Mouse (Mus musculus) frontal cortex, adult 2 months (tissue): ENCODE data around the gene Tmem72. TPM values are rescaled to one million over a fixed set of nuclear protein-coding genes. Genes with fewer than 3 reads are reported as not detected.

ENCODE experiments used
- DNase-seq, 2 experiments: peaks; one replicate each; pipeline ENCODE4 v3.0.0; 2022; ENCODE audit warnings: low spot score in 1 of 2; ENCODE audit errors: extremely low spot score in 1 of 2
- polyA plus RNA-seq: library from polyadenylated mRNA; depleted of rRNA; stranded (reverse); fragments of >200 nt; gene quantifications from 2 replicates; pipeline ENCODE4 v1.2.3, GENCODE M21; 2012; rRNA removed

Gene Tmem72
- 0.11 and 0.14 TPM in 2 replicates for polyA plus RNA-seq

- DNase-seq = no peak
These were observed at the start of gene Tmem72 for GRCm38 (mm10) chr6:116716666-116717065. Gene Tmem72 (minus strand): TSS chr6:116716913.

GRCm38 (mm10) chr6:116764524-116764923, 47.8 kb upstream of the Tmem72 start:
- DNase-seq = no peak

- no peak for DNase-seq
These were observed 45.6 kb upstream of the Tmem72 start for GRCm38 (mm10) chr6:116762333-116762732.

- no peak for DNase-seq
These were observed 43.5 kb upstream of the Tmem72 start for GRCm38 (mm10) chr6:116760181-116760580.

GRCm38 (mm10) chr6:116756364-116756763, 39.7 kb upstream of the Tmem72 start:
- DNase-seq = no peak

- DNase-seq = no peak
These were observed 21.3 kb upstream of the Tmem72 start for GRCm38 (mm10) chr6:116738046-116738445.

- no peak for DNase-seq
These were observed 18.6 kb upstream of the Tmem72 start for GRCm38 (mm10) chr6:116735361-116735760.

GRCm38 (mm10) chr6:116733577-116733976, 16.9 kb upstream of the Tmem72 start:
- DNase-seq = no peak

- no peak for DNase-seq
These were observed 7.9 kb upstream of the Tmem72 start for GRCm38 (mm10) chr6:116724489-116725160.

- DNase-seq = no peak
These were observed 2.2 kb upstream of the Tmem72 start for GRCm38 (mm10) chr6:116718920-116719319.

- DNase-seq = no peak
These were observed 1.6 kb upstream of the Tmem72 start for GRCm38 (mm10) chr6:116718361-116718760.

GRCm38 (mm10) chr6:116717851-116718250, 1.1 kb upstream of the Tmem72 start:
- no peak for DNase-seq

- DNase-seq = no peak
These were observed 1.5 kb downstream of the Tmem72 start for GRCm38 (mm10) chr6:116715166-116715565.

GRCm38 (mm10) chr6:116714576-116714975, 2.1 kb downstream of the Tmem72 start:
- peak in 1 of 2 experiments; percentile 32 for DNase-seq

GRCm38 (mm10) chr6:116713966-116714365, 2.7 kb downstream of the Tmem72 start:
- DNase-seq = no peak

GRCm38 (mm10) chr6:116712503-116712902, 4.2 kb downstream of the Tmem72 start:
- no peak for DNase-seq

GRCm38 (mm10) chr6:116712062-116712461, 4.7 kb downstream of the Tmem72 start:
- DNase-seq = no peak

- no peak for DNase-seq
These were observed 12.4 kb downstream of the Tmem72 start for GRCm38 (mm10) chr6:116704320-116704719.

- DNase-seq = no peak
These were observed 15.9 kb downstream of the Tmem72 start for GRCm38 (mm10) chr6:116700821-116701220.

- no peak for DNase-seq
These were observed 18.8 kb downstream of the Tmem72 start for GRCm38 (mm10) chr6:116697896-116698425.

GRCm38 (mm10) chr6:116697413-116697812, 19.3 kb downstream of the Tmem72 start:
- no peak for DNase-seq

GRCm38 (mm10) chr6:116694346-116694745, 22.4 kb downstream of the Tmem72 start:
- no peak for DNase-seq
